Mouse (Mus musculus) testis, adult 2 months (tissue): ENCODE data around the gene Plgrkt.

Experiments
- CTCF ChIP-seq: fragments of 200-500 bp; IDR thresholded peaks from 2 replicates; pipeline ENCODE4 v1.5.1; 2012; ENCODE audit warnings: low read depth, mild to moderate bottlenecking, inconsistent platforms, low read length, moderate library complexity; ENCODE audit not compliant: control insufficient read depth, insufficient read depth, insufficient replicate concordance
- POLR2A ChIP-seq: fragments of 200-500 bp; IDR thresholded peaks from 2 replicates; pipeline ENCODE4 v1.6.1; 2012; ENCODE audit warnings: low read depth, mild to moderate bottlenecking, inconsistent platforms, low read length, moderate library complexity; ENCODE audit not compliant: control insufficient read depth

DNA sequence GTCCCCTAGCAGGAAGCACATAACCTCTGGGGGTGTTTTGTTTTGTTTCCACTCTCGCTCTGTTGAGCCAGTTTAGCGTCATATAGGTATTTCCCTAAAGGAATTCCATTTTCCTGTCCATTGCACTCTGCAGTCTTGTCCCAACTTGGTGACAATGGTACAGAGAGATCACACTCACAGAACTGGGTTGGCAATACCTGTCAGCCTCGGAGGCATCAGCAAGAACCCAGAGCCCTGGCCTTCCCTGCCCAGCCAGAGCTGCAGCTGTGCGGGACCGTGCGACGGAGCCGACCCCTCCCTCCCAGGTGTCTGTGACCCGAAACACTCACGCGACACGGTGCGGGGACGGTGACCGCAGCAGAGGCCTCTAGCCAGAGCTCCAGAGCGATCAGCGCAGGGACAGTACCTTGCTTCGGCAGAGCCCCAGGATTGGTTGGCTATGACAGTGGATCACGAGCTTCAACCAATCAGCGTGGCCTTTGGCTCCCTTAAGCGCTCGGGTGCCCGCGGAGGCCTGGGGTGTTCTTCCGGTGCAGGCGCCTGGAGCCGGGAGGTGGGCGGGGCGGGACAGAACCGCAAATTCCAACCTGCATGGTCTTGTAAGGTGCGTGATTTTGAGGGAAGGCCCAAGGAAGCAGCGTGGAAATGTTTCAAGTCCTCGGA is 5.6 kb downstream of the Plgrkt start:
- TF ChIP-seq POLR2A (peak; percentile 57), CTCF (no peak)
